Mouse (Mus musculus) c-Kit-negative CD71-positive TER-119-positive erythroid progenitor cells, embryonic 14.5 days (primary cell): ENCODE results near the gene Atat1.
"Not testable (repeated sequence)": the region's sequence is repeated elsewhere in the genome, so short reads cannot be mapped to it uniquely, and the experiment has no call there.

Source experiments
- DNase-seq: peaks from one replicate; pipeline ENCODE4 v3.0.0-alpha.2; 2013; ENCODE audit warnings: low read depth, low spot score

The Atat1 gene

DNA sequence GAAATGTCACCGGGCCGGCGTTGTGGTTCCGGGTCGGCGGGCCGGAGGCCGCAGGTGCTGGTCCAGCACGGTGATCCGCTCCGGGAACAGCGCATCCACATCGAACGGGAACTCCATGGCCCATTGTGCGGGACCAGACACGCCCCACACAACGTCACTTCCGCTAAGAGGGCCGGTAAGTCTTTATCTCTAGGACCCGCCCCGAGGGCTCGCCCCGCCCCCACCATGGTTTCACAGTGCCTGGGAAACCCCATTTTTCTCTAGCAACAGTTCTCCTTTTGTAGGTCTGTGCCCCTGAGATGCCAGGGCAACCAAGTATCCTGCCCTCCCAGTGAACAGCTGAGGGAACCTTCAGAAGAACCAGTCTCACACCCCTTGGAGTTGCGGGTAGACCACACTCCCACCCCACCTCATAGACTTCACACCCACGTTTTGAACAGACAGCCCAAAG, at the start of gene Atat1:
Gene Atat1 (minus strand): TSS at position 157 of the 451 bp plus-strand sequence.
- DNase-seq, result peak; percentile 91

- no peak for DNase-seq
Measured at GRCm38 (mm10) chr17:35958533-35959223, 48.8 kb upstream of the Atat1 start.

- no peak for DNase-seq
Measured at GRCm38 (mm10) chr17:35954665-35955064, 44.8 kb upstream of the Atat1 start.

- DNase-seq, result not testable (repeated sequence)
Measured at GRCm38 (mm10) chr17:35952559-35952958, 42.7 kb upstream of the Atat1 start.

DNA sequence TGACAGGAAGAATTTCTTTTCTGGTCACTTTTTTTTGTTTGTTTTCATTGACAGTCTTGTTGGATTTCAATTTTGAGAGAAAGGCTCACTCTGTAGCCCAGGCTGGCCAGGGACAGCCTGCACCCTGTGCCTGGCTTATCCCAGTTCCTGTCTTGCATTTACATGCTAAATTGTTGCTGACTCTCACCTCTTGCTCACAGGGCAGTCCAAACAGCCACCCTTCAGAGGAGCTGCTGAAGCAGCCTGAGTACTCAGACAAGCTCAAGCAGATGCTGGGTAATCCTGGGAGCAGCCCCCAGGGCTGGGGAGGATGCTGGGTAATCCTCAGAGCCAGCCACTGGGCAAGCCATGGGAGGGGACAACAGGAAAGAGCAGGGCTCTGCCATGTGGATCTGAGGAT, 41.1 kb upstream of the Atat1 start:
- not testable (repeated sequence) for DNase-seq

DNA sequence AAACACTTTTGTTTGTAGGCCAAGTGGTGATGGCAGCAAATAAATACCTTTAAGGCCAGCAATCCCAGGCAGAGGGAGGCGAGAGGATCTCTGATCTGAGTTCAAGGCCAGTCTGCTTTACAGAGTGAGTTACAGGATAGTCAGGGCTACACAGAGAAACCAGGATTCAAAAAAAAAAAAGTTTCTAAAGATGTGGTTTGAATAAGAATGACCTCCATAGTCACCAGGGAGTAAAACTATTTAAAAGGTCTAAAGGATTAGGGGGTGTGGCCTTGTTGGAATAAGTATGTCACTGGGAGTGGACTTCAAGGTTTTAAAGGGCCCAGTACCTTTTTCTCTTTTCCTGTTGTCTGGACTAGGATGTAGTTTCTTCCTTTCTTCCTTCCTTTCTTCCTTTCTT, 30.1 kb upstream of the Atat1 start:
- DNase-seq, result no peak

- no peak for DNase-seq
Measured at GRCm38 (mm10) chr17:35939108-35939507, 29.2 kb upstream of the Atat1 start.

DNA sequence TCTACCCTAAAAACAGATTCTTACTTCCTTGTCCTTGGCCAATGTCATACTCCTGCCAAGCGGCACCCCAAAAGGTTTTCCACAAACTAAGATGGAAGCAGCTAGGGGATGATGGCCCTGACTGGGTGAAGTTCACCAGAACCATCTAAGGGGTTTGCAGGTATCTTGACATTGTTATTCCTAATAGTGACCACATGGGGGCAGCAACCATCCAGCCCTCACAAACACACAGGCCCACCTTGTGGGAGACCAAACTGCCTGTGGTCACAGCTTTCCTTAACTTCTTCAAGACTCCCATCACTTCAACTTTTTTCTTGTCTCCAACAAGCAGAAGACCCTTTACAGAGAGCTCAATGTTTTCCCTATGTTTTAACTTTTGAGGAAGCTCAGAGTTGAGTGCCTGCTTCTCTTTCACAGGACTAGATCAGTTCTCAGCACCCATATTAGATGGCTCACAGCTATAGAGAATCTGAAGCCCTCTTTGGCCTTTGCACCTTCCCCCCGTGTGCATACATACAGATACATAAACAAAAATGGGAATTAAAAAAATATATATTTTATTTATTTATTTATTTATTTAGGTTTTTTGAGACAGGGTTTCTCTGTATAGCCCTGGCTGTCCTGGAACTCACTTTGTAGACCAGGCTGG, 27.9 kb upstream of the Atat1 start:
- DNase-seq, result peak; percentile 52

- DNase-seq, result not testable (repeated sequence)
Measured at GRCm38 (mm10) chr17:35935763-35936162, 25.9 kb upstream of the Atat1 start.

- DNase-seq, result no peak
Measured at GRCm38 (mm10) chr17:35932608-35933007, 22.7 kb upstream of the Atat1 start.

GRCm38 (mm10) chr17:35930627-35931026, 20.8 kb upstream of the Atat1 start:
- DNase-seq, result no peak

GRCm38 (mm10) chr17:35929534-35929933, 19.7 kb upstream of the Atat1 start:
- no peak for DNase-seq

GRCm38 (mm10) chr17:35927471-35927870, 17.6 kb upstream of the Atat1 start:
- no peak for DNase-seq

DNA sequence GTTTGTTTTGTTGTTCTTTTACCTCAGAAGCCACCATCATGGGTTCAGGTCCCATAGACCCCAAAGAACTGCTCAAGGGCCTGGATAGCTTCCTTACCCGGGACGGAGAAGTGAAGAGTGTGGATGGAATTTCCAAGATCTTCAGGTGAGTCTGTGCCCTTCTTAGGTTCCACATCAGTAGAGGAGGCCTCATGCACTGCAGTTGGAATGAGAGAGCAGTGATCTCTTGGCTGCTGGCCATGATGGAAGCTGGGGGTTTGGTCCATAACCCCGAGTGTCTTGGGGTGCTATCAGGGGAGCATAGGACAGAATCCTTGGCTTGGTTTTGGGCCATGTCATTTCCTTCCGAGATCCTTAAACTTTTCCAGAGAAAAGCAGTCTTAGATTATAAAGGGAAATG, 13.4 kb upstream of the Atat1 start:
- DNase-seq, result no peak

- DNase-seq, result no peak
Measured at GRCm38 (mm10) chr17:35922566-35922965, 12.7 kb upstream of the Atat1 start.

- no peak for DNase-seq
Measured at GRCm38 (mm10) chr17:35921710-35922109, 11.8 kb upstream of the Atat1 start.

DNA sequence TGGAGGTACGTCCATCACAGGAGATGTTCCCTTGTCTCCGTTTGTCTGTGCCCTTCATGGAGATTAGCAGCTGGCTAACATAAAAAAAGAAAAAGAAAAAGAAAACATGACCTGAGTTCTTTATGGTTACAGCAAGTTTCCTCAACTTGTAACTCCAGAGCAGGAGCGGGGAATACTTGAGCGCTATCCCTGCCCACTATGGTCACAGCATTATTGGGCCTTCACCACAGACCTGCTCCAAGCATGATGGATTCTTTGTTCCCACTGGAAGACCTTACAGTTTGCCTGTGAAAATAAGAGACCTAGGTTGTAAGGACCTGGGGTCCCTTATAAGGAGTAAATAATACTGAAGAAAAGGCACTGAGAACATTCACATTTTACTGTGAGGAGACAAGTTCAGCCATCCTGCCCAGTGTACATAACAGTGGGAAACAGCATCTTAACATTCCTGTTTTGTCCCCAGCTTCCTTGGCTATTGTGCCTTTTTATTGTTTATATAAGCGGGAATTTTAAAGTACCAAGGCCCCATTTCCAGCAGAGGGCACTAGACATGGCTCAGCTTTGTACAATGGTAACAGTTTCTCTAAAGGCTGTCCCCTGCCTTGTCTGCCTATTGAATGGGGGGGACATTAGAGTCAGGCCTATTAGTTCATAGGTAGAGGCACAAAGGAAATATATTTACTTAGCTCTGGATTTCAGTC, 11.1 kb upstream of the Atat1 start:
- no peak for DNase-seq

DNA sequence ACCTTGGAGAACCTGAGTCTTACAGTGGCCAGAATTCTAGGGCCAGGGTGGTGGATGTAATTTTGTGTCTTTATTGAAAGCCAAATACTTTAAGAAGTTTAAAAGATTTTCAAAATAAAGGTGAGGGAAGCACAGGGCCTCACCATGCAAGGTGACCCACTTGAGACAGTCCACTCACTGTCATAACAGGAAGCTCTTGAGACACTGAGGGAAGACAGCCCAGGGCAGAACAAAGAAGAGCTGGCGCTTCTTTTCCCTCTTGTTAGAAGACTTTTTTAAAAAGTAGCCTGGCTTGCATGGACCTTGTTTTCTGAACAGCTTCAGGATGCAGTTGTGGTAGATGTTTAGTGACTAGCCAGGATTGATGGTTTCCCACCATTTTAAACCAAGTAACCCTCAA, 10.5 kb upstream of the Atat1 start:
- no peak for DNase-seq

DNA sequence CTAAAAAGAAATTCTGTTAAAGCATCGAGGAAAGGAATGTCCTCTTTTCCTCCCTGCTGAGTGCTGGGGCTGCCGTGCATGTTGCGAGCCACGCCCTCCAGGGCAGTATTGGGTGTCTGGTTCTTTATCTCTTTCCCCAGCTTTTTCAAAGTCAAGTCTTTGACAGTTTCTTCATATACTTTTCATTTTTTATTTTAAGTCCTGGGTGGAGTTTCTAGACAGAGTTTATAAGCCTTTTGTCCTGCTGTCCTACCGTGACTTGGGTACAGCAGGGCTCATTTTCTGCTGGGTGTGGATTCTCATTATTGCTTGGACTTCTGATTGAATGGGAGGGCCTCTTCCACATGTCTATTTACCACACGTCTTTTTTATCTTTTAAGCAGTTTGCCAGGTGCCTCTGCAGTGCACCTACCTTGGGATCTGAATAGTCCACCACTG, 10.0 kb upstream of the Atat1 start:
- peak; percentile 69 for DNase-seq

GRCm38 (mm10) chr17:35919060-35919715, 9.3 kb upstream of the Atat1 start:
- peak; percentile 98 for DNase-seq

- no peak for DNase-seq
Measured at GRCm38 (mm10) chr17:35918276-35919059, 8.6 kb upstream of the Atat1 start.
